Mouse (Mus musculus) splenic B cell, adult 2 months (primary cell): ENCODE measurements around the gene Grip1.

Experiments used
- DNase-seq: peaks from one replicate; pipeline ENCODE4 v3.0.0-alpha.2; 2011; ENCODE audit warnings: low read depth, low spot score
- H3K27me3 ChIP-seq: 2 replicates; pipeline ENCODE4 v1.6.1; 2012; ENCODE audit warnings: mild to moderate bottlenecking, low read length, moderate library complexity, mixed read lengths; ENCODE audit not compliant: control insufficient read depth, poor library complexity, insufficient read depth, severe bottlenecking
- H3K36me3 ChIP-seq: 2 replicates; pipeline ENCODE4 v1.6.1; 2012; ENCODE audit warnings: mild to moderate bottlenecking, low read length, moderate library complexity, mixed read lengths; ENCODE audit not compliant: control insufficient read depth, poor library complexity, insufficient read depth, severe bottlenecking

Gene Grip1

GRCm38 (mm10) chr10:120033866-120034265 lies 580.2 kb downstream of the Grip1 start:
- Histone ChIP-seq H3K36me3 (no peaks in the 10 kb centered on the region), H3K27me3 (no peaks in the 10 kb centered on the region)
- DNase-seq: no peak

GRCm38 (mm10) chr10:120035211-120035733 lies 581.6 kb downstream of the Grip1 start:
- no peaks in the 10 kb centered on the region for H3K36me3 ChIP-seq
- no peak for DNase-seq
- H3K27me3 ChIP-seq: no peaks in the 10 kb centered on the region

GRCm38 (mm10) chr10:120035824-120036223 lies 582.2 kb downstream of the Grip1 start:
- Histone ChIP-seq H3K27me3 (no peaks in the 10 kb centered on the region), H3K36me3 (no peaks in the 10 kb centered on the region)
- DNase-seq: no peak

GRCm38 (mm10) chr10:120038194-120038593 lies 584.6 kb downstream of the Grip1 start:
- no peak for DNase-seq
- Histone ChIP-seq H3K36me3 (no peaks in the 10 kb centered on the region), H3K27me3 (no peaks in the 10 kb centered on the region)

- no peaks in the 10 kb centered on the region for H3K27me3 ChIP-seq
- H3K36me3 ChIP-seq: no peaks in the 10 kb centered on the region
These were observed 590.6 kb downstream of the Grip1 start for GRCm38 (mm10) chr10:120044237-120044636.

GRCm38 (mm10) chr10:120044714-120045234 lies 591.1 kb downstream of the Grip1 start:
- no peaks in the 10 kb centered on the region for H3K36me3 ChIP-seq
- no peak for DNase-seq
- no peaks in the 10 kb centered on the region for H3K27me3 ChIP-seq

More at GRCm38 (mm10) chr10:120044237-120044636, 590.6 kb downstream of the Grip1 start:
- DNase-seq: no peak

- H3K36me3 ChIP-seq: no peaks in the 10 kb centered on the region
- no peak for DNase-seq
- H3K27me3 ChIP-seq: no peaks in the 10 kb centered on the region
These were observed 607.1 kb downstream of the Grip1 start for GRCm38 (mm10) chr10:120060579-120061237.

- no peaks in the 10 kb centered on the region for H3K36me3 ChIP-seq
- no peak for DNase-seq
- no peaks in the 10 kb centered on the region for H3K27me3 ChIP-seq
These were observed 607.9 kb downstream of the Grip1 start for GRCm38 (mm10) chr10:120061238-120062130.

- Histone ChIP-seq H3K36me3 (no peaks in the 10 kb centered on the region), H3K27me3 (no peaks in the 10 kb centered on the region)
- peak; percentile 73 for DNase-seq
These were observed 610.8 kb downstream of the Grip1 start for GRCm38 (mm10) chr10:120064424-120064823.

GRCm38 (mm10) chr10:120066319-120066718 lies 612.7 kb downstream of the Grip1 start:
- no peak for DNase-seq
- no peaks in the 10 kb centered on the region for H3K36me3 ChIP-seq
- H3K27me3 ChIP-seq: no peaks in the 10 kb centered on the region

GRCm38 (mm10) chr10:120077850-120078249 lies 624.2 kb downstream of the Grip1 start:
- DNase-seq: no peak
- 0 out of 2 replicates have a peak, but pooled peaks cover 2% of the 10 kb centered on the region for H3K36me3 ChIP-seq
- H3K27me3 ChIP-seq: no peaks in the 10 kb centered on the region

- no peaks in the 10 kb centered on the region for H3K27me3 ChIP-seq
- peaks cover 9% of the 10 kb centered on the region for H3K36me3 ChIP-seq
- DNase-seq: no peak
These were observed 638.9 kb downstream of the Grip1 start for GRCm38 (mm10) chr10:120092548-120092947.

- Histone ChIP-seq H3K36me3 (peaks cover 13% of the 10 kb centered on the region), H3K27me3 (no peaks in the 10 kb centered on the region)
- no peak for DNase-seq
These were observed 641.5 kb downstream of the Grip1 start for GRCm38 (mm10) chr10:120095136-120095535.

GRCm38 (mm10) chr10:120095716-120096115 lies 642.1 kb downstream of the Grip1 start:
- H3K27me3 ChIP-seq: no peaks in the 10 kb centered on the region
- peaks cover 13% of the 10 kb centered on the region for H3K36me3 ChIP-seq
- DNase-seq: no peak

GRCm38 (mm10) chr10:120097564-120097963 lies 643.9 kb downstream of the Grip1 start:
- peaks cover 8% of the 10 kb centered on the region for H3K36me3 ChIP-seq
- H3K27me3 ChIP-seq: no peaks in the 10 kb centered on the region
- no peak for DNase-seq
